Mouse (Mus musculus) pancreas, adult 10 weeks (tissue): ENCODE data around the gene Cad. TPM values are rescaled to one million over a fixed set of nuclear protein-coding genes. Genes with fewer than 3 reads are reported as not detected.

Source experiments
- polyA plus RNA-seq: library from polyadenylated mRNA; stranded (reverse); fragments of 350-450 nt; fragmentation: Illumina TruSeq; extraction: RNeasy Lipid Tissue Mini Kit (QIAGEN cat#74804); gene quantifications from one replicate; pipeline ENCODE4 v1.2.3, GENCODE M21; 2015; ENCODE audit warnings: low read depth, low replicate concordance; ENCODE audit not compliant: insufficient read depth

Gene Cad
- 11.6 TPM for polyA plus RNA-seq

DNA sequence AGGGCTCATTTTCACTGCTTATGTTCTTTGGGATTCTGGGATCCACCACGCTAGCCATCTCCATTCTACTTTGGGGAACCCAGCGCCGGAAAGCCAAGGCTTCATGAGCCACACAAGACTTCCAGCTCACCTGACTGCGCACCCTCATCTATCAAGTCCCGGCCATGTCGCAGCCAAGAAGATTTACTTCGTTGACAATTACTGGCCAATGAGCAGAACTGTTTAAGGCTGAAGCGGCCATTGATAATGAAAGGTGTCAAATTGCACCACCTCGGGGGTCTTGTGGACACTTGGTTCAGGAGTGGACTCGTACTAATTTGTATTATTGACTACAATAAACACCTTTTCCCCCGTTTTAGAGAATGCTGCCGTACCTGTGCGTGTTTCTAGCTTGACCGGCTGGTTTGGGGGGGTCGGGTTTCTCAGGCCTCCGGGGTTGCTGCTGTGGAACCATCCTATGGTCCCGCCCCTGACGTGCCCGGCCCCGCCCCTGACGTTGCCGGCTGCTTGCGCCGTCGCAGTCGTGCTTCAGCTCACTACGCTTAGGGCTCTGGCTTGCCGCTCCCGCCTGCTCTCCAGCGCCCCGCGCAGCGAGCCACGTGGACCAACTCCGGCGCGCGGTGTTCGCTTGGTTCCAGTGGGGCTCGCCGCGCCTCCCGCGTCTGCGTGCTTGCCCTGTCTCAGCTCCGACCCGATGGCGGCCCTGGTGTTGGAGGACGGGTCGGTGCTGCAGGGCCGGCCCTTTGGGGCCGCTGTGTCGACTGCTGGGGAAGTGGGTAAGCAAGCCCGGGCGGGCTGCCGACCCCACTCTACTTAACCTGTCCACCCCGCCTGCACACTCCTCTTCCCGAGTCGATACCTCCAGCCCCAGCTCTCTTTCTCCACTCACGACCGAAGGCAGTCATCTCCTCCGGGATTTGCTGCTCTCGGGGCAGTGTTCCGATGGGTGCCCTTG lies at the start of gene Cad:
Gene Cad (plus strand): TSS at position 520 of the 955 bp plus-strand sequence.

DNA sequence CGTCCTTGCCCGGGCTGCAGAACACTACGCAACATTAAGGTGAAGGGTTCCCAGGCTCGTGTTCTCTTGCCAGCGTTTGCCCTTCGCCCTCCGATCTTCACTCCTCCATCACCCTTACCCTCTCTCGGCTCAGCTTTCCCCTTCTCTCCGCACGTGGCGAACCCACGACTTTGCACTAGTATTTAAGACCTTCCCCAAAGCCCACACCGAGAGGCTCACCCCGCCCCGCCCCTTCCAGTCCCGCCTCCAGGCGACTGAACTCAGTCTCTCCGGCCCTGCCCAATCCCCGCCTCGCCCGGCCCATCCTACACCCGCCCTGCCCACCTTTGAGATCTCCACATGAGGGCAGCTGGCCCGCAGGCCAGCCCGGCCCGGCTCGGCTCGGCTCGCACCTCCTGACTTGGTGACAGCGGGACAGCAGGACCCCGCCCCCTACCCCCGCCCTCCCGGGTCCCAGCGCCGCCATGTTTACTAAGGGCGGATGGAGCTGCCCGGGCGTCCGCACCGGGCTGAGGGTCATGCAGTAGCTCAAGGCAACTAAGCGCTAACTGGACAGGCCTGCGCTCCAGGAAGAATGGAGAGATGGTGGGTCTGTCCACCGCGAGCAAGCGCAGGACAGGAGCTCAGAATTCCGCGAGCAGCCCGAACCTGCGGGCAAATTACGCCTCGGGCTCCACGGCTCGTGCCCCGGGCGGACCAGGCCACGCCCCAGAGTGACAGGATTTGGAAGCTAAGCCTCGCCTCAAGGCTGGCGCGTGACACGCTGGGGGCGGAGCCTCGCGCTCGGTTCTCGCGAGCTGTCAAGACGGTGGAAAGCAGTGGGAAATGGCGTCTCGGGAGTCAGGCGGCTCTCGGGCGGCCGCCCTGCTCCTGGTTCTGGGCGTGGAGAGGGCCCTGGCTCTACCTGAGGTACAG lies 6.5 kb upstream of the Cad start, which contains the start of gene Atraid:
Gene Atraid (plus strand): TSS at position 465 of the 915 bp plus-strand sequence.

DNA sequence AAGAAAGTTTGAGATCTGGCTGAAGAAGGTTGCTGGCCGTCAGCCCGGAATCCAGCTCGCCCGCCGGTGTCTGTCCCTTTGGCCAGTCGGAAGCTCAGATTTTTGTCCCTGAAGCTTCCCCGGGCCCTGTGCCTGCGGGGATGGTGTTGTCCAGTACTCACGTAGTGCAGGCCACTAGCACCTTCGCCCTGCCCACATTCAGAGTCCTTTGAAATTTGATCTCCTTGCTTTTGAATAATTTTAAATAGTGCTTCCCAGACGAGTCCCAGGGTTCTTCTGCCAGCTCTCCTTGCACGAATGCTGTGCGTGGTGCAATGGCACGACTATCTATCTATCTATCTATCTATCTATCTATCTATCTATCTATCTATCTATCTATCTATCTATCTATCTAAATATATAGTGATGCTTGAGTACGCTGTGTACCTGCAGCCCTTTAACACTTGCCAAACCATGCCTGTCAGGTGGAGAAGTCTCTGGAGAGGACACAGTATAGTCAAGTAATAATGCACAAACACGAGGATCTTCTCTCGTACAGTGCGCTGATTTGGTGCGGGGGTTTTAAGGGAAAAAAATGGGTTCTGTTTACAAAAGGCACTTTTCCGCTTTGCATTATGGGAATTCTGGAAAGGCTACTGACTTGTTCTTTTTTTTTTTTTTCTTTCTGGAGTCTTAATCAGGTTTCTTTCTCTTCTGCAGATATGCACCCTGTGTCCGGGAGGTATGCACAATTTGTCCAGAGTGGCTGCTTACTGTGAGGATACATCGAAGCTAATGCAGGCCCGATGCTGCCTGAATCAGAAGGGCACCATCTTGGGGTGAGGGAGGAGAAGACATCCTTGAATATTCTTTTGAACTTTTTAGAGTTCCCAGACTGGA lies 5.6 kb upstream of the Cad start, which contains the start of gene Slc5a6:
Gene Slc5a6 (minus strand): TSS at position 162 of the 879 bp plus-strand sequence.

DNA sequence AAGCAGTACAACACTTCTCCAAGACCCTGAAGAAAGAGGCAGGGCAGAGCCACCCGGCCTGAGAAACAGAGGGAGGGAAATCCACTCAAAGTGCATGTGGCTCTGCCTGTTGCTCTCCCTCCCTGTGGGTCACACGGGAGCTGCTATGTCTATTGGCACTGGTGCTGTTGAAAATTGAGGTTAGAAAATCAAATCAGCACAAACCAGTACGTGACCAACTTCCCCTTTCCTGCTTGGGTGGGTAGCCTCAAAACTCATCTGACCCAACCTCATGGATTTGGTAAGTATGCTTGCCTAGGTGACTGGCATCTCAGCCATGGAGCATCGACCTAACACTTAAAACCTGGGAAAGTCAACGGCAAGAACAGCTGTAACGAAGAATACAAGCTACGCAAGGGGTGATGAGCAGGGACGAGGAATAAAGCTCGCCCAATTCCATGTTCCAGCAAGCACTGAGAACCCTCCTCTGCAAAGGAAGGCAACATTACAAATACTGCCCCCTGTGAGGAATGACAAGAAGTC lies 51.3 kb downstream of the Cad start, which contains the start of gene Dnajc5g:
Gene Dnajc5g (plus strand): TSS at position 472 of the 522 bp plus-strand sequence.

DNA sequence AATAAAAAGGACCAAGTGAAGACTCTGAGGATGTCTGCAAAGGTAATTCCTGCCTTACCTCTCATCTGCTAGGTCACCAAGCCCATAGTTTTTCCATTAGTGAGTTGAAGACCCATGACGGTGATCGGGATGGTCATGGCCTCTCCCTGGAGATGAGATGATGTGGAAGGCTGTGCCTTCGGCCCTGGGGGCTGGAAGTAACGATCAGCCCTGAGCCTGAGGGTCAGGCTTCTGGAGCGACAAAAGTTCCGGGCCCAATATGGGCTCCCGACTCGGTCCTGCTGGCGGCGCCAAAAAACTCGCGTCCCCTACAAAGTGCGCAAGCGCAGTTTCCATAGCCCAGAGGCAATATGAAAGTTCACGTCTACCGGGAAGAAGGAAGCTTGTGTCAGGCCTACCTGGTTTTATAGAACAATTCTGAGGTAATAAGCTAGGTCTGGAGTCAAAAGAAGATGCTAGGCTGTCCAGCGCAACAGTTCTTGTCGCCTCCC lies 53.5 kb downstream of the Cad start, which contains the start of gene Slc30a3:
Gene Slc30a3 (minus strand): TSS at position 238 of the 491 bp plus-strand sequence.

DNA sequence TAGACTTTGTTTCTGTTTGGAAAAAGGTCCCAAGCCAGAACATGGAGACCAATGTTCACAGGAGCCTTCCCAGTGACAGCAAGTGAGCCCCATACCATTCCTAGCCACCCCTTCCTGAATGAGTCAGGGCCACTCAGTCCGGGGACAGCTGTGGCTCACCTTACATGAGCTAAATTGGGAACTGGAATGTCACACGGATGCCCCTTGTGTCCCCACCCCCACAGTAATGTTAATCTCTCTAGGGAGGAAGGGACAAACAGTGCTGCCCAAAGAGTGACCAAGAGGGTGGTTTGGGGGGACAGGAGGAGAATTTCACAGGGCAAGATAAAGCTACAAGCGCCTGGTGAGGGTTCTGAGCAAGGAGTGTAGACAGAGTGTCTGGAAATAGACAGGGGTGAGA lies 61.8 kb downstream of the Cad start, which contains the start of gene Trim54:
Gene Trim54 (plus strand): TSS at position 359 of the 400 bp plus-strand sequence.

Other genes with a start within 250 kb of the Cad start
- 13.9 TPM for gene Mapre3, start 240.1 kb upstream of the Cad start, polyA plus RNA-seq
- gene Tmem214, start 186.8 kb upstream of the Cad start, polyA plus RNA-seq: 66.6 TPM
- 5.4 TPM for gene Agbl5, start 166.1 kb upstream of the Cad start, polyA plus RNA-seq
- gene Ost4, start 147.0 kb upstream of the Cad start, polyA plus RNA-seq: 52.5 TPM
- gene Emilin1, start 141.4 kb upstream of the Cad start, polyA plus RNA-seq: 16.0 TPM
- 15.5 TPM for gene Khk, start 133.3 kb upstream of the Cad start, polyA plus RNA-seq
- gene Cgref1, start 109.2 kb upstream of the Cad start, polyA plus RNA-seq: 3.9 TPM
- 80.6 TPM for gene Preb, start 94.4 kb upstream of the Cad start, polyA plus RNA-seq
- gene Tcf23, start 86.1 kb upstream of the Cad start, polyA plus RNA-seq: 0.31 TPM
- 39.3 TPM for gene Atraid, start 6.5 kb upstream of the Cad start, polyA plus RNA-seq
- gene Slc5a6, start 5.9 kb upstream of the Cad start, polyA plus RNA-seq: 4.2 TPM
- gene Dnajc5g, start 51.5 kb downstream of the Cad start, polyA plus RNA-seq: not detected
- gene Slc30a3, start 53.5 kb downstream of the Cad start, polyA plus RNA-seq: not detected
- gene Trim54, start 61.9 kb downstream of the Cad start, polyA plus RNA-seq: not detected
- gene Ucn, start 84.0 kb downstream of the Cad start, polyA plus RNA-seq: not detected
- gene Mpv17, start 99.5 kb downstream of the Cad start, polyA plus RNA-seq: 13.0 TPM
- 0.52 TPM for gene Gm29609, start 125.1 kb downstream of the Cad start, polyA plus RNA-seq
- 25.7 TPM for gene Gtf3c2, start 125.4 kb downstream of the Cad start, polyA plus RNA-seq
- 15.2 TPM for gene Snx17, start 138.4 kb downstream of the Cad start, polyA plus RNA-seq
- 17.1 TPM for gene Eif2b4, start 138.7 kb downstream of the Cad start, polyA plus RNA-seq
- gene Zfp513, start 147.5 kb downstream of the Cad start, polyA plus RNA-seq: 5.8 TPM
- 12.2 TPM for gene Ppm1g, start 165.9 kb downstream of the Cad start, polyA plus RNA-seq
- gene Nrbp1, start 186.1 kb downstream of the Cad start, polyA plus RNA-seq: 26.8 TPM
- not detected for gene Gm9970, start 186.5 kb downstream of the Cad start, polyA plus RNA-seq
- 9.0 TPM for gene Krtcap3, start 196.9 kb downstream of the Cad start, polyA plus RNA-seq
- 20.7 TPM for gene Ift172, start 236.3 kb downstream of the Cad start, polyA plus RNA-seq
- gene Fndc4, start 241.3 kb downstream of the Cad start, polyA plus RNA-seq: 2.1 TPM
- 1.1 TPM for gene Gckr, start 242.7 kb downstream of the Cad start, polyA plus RNA-seq